Comparison of ENCODE assay signal across 21 mouse cellular contexts in the genomic region with DNA sequence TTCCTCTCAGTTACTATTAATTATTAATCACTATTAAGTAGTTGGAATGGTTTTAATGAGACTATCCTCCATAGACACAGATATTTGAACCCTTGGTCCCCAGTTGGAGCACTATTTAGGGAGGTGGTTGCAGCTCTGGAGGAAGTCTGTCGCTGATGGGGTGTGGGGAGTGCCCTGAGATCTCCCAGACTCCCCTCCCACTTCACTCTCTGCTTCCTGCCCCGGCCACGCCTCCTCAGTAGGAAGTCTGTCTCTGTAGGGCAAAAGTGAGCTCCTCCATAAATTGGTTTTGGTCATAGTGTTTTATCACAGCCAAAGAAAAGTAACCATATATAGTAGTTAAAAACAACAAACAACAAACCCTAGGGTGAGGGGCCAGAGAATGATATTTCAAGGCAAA.
DNase-seq lines count a peak whose midpoint lies in the region; ATAC-seq and TF ChIP-seq lines count a peak whose summit lies in the region.
"Had no signal": no experiment of that assay in that cellular context is flagged by ENCODE, and none has a peak within 500 bp of the region (broad histone marks: within the 10 kb centered on the region; RNA-seq: fewer than 3 reads in every experiment).

No protein-coding gene starts in this region.

- no peak overlapping the region for H3K4me2 ChIP-seq in kidney, embryonic 15.5 days
- H3K4me2 ChIP-seq: embryonic facial prominence, embryonic 13.5 days; forebrain, embryonic 15.5 days; lung, embryonic 15.5 days; midbrain, embryonic 12.5 days; neural tube, embryonic 12.5 days had no signal

- no peaks in the 10 kb centered on the region for H3K27me3 ChIP-seq in kidney, embryonic 15.5 days
- H3K27me3 ChIP-seq in thymus, adult 2 months (ENCODE audit: control insufficient read depth, insufficient read depth, low read length) = no peaks in the 10 kb centered on the region
- H3K27me3 ChIP-seq: lung, embryonic 15.5 days had no signal

- no peaks in the 10 kb centered on the region for H3K9me3 ChIP-seq in kidney, embryonic 15.5 days (replicated peaks)
- H3K9me3 ChIP-seq: embryonic facial prominence, embryonic 13.5 days; forebrain, embryonic 15.5 days; lung, embryonic 15.5 days; midbrain, embryonic 12.5 days; neural tube, embryonic 12.5 days had no signal

- TF ChIP-seq POLR2A in thymus, adult 2 months (IDR thresholded peaks at IDR 0.05; ENCODE audit: control insufficient read depth, extremely low read depth, insufficient read depth, low read length, poor library complexity) = no peak

- no peak overlapping the region for H3K27ac ChIP-seq in kidney, embryonic 15.5 days
- H3K27ac ChIP-seq in thymus, adult 2 months (ENCODE audit: control insufficient read depth, insufficient read depth, low read length) = no peak overlapping the region
- H3K27ac ChIP-seq: embryonic facial prominence, embryonic 13.5 days; forebrain, embryonic 15.5 days; layer of hippocampus, adult 2 months; lung, embryonic 15.5 days; midbrain, embryonic 12.5 days; neural tube, embryonic 12.5 days had no signal

- peaks cover 15% of the 10 kb centered on the region for H3K4me1 ChIP-seq in kidney, embryonic 15.5 days
- peaks cover 6% of the 10 kb centered on the region for H3K4me1 ChIP-seq in thymus, adult 2 months (replicated peaks; ENCODE audit: control insufficient read depth, insufficient read depth, low read length)
- H3K4me1 ChIP-seq: midbrain, embryonic 12.5 days; neural tube, embryonic 12.5 days had no signal

- no peak for DNase-seq in kidney, postnatal 14 days
- DNase-seq in thymus, postnatal 14 days = peak; percentile 19
- no peak for DNase-seq in thymus, adult 2 months
- peak; percentile 37 for DNase-seq in adipocyte (ENCODE audit: low spot score)
- DNase-seq in lung, postnatal 36 days = peak; percentile 71
- DNase-seq in ovary, postnatal 10 days (ENCODE audit: low spot score) = no peak
- no peak for DNase-seq in layer of hippocampus, postnatal 10 days (ENCODE audit: low spot score in 2 of 2)
- DNase-seq: adrenal gland, postnatal 25 days; cerebellum, adult 11-12 months; cerebellum, postnatal 14 days; gastrocnemius, postnatal 36 days; kidney, adult 18-20 months; kidney, postnatal 10 days had no signal

- H3K9ac ChIP-seq in kidney, embryonic 15.5 days = no peak overlapping the region
- H3K9ac ChIP-seq: embryonic facial prominence, embryonic 13.5 days; forebrain, embryonic 15.5 days; lung, embryonic 15.5 days; midbrain, embryonic 12.5 days; neural tube, embryonic 12.5 days had no signal

- H3K4me3 ChIP-seq in kidney, embryonic 15.5 days (replicated peaks) = no peak overlapping the region
- H3K4me3 ChIP-seq in thymus, adult 2 months (ENCODE audit: control insufficient read depth, insufficient read depth, low read length) = no peak overlapping the region
- H3K4me3 ChIP-seq: embryonic facial prominence, embryonic 13.5 days; forebrain, embryonic 15.5 days; layer of hippocampus, adult 2 months; lung, embryonic 15.5 days; midbrain, embryonic 12.5 days; neural tube, embryonic 12.5 days had no signal

- TF ChIP-seq CTCF in thymus, adult 2 months (IDR thresholded peaks at IDR 0.05; ENCODE audit: borderline replicate concordance, control insufficient read depth, extremely low read depth, insufficient read depth, low read length, poor library complexity) = no peak

- peak; percentile 17; the same call in 1 of the 2 replicates for ATAC-seq in kidney, embryonic 15.5 days (replicated peaks; ENCODE audit: low FRiP score)
- ATAC-seq: forebrain, embryonic 15.5 days; hindbrain, embryonic 16.5 days had no signal

- 48% methylated on average over 3 of the region's 3 CpGs for WGBS in kidney, embryonic 15.5 days
- 46% methylated on average over 3 of the region's 3 CpGs for WGBS in thymus, adult 2 months

- no peaks in the 10 kb centered on the region for H3K36me3 ChIP-seq in kidney, embryonic 15.5 days
- H3K36me3 ChIP-seq in thymus, adult 2 months (ENCODE audit: control insufficient read depth, insufficient read depth, low read length) = no peaks in the 10 kb centered on the region
- H3K36me3 ChIP-seq: embryonic facial prominence, embryonic 13.5 days; forebrain, embryonic 15.5 days; lung, embryonic 15.5 days; midbrain, embryonic 12.5 days; neural tube, embryonic 12.5 days had no signal

Comparison
In these comparisons a context has a peak if more than half of its experiments do, and no peak if none do; other contexts are left out.
1. DNase-seq: peak in thymus, postnatal 14 days (single experiment), adipocyte (single experiment) and lung, postnatal 36 days (single experiment); none in kidney, postnatal 14 days (single experiment), thymus, adult 2 months (single experiment), ovary, postnatal 10 days (single experiment) and layer of hippocampus, postnatal 10 days (0 of 2).